Mouse (Mus musculus) embryonic fibroblast, embryonic 13.5 days (primary cell): ENCODE data around the gene Gm10309.

Experiments used
- CTCF ChIP-seq: IDR thresholded peaks from 2 replicates; pipeline ENCODE4 v1.5.1; 2011; ENCODE audit warnings: mild to moderate bottlenecking, control low read depth, low read length, moderate library complexity, borderline replicate concordance; ENCODE audit not compliant: insufficient read depth
- POLR2A ChIP-seq: IDR thresholded peaks from 2 replicates; pipeline ENCODE4 v1.6.1; 2011; ENCODE audit warnings: low read depth, mild to moderate bottlenecking, control low read depth, low read length, moderate library complexity

GRCm38 (mm10) chr17:86529411-86529810 is 24.4 kb upstream of the Gm10309 start:
- no peak for TF ChIP-seq CTCF
- TF ChIP-seq POLR2A: no peak
